Mouse (Mus musculus) granulocyte monocyte progenitor cell, adult 5-6 weeks (primary cell): ENCODE measurements around the gene Brd2. TPM values are rescaled to one million over a fixed set of nuclear protein-coding genes. Genes with fewer than 3 reads are reported as not detected.
A peak's percentile ranks its signal among the peaks of the same experiment; 100 is the strongest.
"Not testable (repeated sequence)": the region's sequence is repeated elsewhere in the genome, so short reads cannot be mapped to it uniquely, and the experiment has no call there.

Experiments
- ATAC-seq: replicated peaks from 2 replicates; pipeline ENCODE4 v1.8.0; 2016; ENCODE audit warnings: mild to moderate bottlenecking, moderate TSS enrichment, inconsistent platforms; ENCODE audit not compliant: poor library complexity, severe bottlenecking
- total RNA-seq, 2 experiments: library from RNA; stranded (forward) in 1 of 2; stranded (reverse) in 1 of 2; fragments of 200-712, 200-1000 nt in 1 of 2; fragments of >200 nt in 1 of 2; fragmentation: Nextera tagmentation in 1 of 2; gene quantifications; 2 replicates each; pipeline ENCODE4 v1.2.3; 2014 to 2017

Gene Brd2
- total RNA-seq (2014; fragmentation: Nextera tagmentation), result 165 and 218 TPM in 2 replicates
- total RNA-seq (2017), result 273 and 284 TPM in 2 replicates

DNA sequence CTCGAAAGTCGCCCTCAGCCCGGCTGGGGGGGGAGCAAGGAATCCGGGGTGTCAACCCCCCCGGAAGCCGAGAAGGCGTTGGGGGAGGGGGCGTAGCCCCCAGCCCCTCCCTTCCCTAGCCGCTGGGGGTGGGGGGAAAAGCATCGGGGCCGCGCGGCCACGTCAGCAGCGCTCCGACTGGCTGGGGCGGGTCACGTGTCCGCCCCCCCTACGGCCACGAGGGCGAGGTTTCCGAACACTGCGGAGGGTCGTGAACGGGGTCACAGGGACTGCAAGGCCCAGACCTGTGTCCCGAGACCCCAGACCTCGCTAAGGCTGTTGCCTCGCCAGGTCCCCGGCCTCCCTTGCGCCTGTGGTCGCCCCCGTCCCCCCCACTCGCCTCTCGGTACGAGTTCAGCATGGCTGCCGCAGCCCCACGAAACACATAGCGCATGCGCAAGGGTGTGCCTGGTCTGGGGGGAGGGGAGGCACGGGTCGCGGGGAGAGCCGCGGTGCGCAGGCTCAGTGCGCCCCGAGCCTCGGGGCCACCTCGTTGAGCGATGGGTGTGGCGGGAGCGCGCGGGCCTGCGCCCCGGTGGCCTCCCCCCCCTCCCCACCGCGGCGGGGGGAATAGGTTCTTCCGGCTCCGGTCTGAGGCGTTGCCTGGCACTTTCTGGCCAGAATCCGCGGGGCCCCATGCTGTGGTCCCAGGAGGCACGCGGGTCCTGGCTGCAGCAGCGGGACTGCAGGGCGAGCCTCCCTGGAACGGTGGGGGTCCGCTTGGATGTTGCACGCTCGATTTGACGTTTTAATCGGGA, at the start of gene Brd2:
TSS of gene Brd2 (minus strand) at position 447 of the 797 bp plus-strand sequence.
- ATAC-seq, result peak; percentile 21

DNA sequence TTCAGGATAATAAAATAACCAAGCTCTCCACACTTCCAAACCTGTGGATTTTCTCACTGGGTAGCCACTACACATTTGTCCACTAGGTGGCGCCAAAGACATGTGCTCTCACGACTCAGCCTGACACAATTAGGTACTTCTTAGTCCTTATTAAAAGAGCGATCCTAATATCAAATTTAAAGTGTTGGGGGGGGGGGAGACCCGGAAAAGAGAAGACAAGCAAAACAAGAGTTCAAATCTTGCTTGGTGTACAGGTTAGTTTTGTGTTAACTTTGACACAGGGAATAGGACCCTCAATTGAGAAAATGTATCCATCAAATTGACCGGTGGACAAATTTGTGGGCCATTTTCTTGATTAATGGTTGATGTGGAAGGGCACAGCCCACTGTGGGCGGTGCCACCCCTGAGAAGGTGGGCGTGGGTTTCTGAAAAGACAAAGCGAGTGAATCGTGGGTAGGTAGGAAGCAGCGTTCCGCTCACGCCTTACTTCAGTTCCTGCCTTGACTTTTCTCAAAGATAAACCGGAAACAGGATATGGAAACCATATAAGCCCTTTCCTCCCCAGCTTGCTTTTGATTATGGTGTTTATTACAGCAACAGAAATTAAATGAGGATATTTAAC, 48.6 kb upstream of the Brd2 start:
- peak; percentile 74 for ATAC-seq

DNA sequence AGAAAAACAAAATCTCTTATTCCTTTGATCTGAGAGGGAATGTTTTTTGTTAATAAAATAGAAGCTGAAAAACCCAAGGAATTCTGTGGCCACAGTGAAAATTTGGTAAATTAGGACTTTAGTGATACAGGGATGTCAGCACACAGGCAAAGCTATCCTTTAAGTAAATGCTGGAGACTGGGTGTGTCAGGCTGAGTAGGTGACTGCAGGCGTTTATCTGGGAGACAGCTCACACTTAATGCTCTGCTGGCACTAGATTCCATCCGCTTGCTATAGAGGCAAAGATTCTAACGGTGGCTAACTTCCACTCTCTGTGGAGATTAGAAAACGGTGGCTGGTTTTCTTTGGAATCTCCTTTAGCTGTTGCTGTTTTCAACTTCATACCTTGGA, 48.0 kb upstream of the Brd2 start:
- no peak for ATAC-seq

DNA sequence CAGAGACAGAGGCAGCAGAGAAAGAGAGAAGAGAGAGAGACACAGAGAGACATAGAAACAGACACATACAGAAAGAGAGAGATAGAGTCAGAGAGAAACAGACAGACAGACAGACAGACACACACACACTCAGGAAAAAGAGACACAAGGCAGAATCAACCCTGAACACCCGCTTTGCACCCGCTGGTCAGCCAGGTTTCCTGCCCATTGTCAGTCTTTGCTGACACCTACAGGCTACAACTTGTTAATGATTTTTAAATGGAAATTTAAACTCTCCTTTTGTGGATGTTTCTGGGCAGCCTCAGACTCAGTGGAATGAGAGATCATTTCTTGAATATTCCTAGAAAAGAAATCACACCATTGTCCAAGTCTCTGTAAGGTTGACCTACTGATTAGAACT, 46.8 kb upstream of the Brd2 start:
- peak; percentile 33 for ATAC-seq

DNA sequence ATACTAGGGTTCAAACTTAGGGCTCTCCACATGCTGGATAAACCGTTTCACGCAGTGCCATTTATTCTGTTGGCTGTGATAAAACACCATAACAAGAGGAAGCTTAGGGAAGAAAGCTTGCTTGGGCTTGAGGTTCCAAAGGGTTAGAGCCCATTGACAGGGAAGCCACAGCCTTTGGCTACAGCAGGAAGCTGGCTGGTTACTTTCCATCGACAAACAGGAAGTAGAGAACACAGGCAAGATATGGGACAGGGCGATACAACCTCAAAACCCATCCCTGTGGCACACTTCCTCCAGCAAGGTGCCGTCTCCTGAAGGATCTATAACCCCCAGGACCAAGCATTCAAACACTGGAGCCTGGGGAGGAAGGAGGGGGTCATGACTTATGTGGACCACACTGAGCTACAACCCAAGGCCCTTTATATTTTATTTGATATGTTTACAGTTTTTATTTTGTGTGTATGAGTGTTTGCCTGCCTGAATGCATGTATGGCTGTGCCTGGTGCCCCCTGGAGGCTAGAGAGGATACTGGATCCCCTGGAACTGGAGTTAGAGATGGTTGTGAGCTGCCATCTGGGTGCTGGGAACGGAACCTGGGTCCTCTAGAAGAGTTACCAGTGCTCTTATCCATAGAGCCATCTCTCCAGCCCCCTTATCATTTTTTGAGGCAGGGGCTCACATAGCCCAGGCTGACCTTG, 42.7 kb upstream of the Brd2 start:
- ATAC-seq, result peak; percentile 79

DNA sequence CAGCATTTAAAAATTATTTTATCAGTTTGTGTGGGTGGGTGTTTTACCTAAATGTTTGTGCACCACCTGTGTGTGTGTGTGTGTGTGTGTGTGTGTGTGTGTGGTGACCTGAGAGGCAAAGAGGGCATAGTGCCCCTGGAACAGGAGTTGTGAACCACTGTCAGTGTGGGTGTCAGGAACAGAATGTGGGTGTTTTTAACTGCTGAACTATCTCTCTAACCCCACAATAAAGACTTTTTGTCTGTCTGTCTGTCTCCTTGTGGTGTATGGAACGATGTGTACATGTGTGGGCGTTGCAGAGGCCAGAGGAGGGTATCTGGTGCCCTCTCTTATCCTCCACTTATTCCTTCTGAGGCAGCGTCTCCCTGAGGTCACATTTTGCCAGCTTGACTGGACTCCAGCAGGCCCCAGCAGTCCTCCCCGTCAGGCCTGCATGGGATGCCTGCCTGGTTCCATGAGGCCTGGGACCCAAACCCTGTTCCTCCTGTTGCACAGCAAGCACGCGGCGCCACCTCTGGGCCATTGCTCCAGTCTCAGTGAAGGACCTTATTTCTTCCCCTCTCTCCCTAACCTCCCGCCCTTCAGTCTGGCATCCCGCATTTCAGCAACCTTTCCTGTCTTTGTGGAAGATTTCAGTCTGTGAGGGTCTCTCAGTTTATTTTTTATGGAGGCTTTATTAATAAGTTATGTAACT, 41.9 kb upstream of the Brd2 start:
- ATAC-seq, result peak; percentile 20; the same call in 1 of the 2 replicates

DNA sequence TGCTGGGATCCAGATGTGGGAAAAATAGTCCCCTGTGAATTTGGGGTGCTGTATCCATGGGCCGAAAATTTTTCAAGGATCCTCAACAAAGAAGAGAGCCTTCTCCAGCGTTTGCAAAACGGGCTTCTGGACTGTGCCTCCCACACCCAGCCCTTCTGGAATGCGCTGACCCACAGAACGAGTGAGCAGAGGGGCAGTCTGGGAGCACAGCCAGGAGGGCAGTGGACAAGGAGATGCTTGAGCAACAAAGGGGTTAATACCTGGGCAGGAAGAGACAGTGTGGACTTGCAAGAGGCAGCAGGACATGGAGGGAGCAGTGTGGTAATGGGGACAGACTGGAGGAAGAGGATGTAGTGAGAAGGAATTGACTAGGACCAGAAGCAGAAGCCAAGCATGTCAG, 33.1 kb upstream of the Brd2 start:
- no peak for ATAC-seq

DNA sequence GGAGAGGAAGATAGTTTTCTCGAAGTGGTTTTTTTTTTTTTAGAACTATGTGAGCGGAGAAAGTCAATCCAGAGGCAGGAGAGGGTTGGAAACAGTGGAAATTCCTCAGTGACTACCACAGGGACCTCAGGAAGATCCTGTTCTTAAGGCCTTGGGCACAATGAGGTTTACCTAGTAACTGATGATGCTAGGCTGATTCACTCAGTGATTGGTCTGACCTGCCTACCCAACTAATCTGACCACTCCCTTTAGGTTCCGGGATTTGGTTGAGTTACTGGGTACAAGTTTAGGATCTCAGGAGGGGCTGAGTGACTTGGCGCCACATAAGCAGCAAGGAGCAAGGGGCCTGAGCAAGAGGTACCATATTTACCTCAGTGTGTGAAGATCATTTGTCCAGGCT, 30.5 kb upstream of the Brd2 start, which contains the start of gene H2-DMb1:
TSS of gene H2-DMb1 (plus strand) at position 150 of the 400 bp plus-strand sequence.
- peak; percentile 83 for ATAC-seq

DNA sequence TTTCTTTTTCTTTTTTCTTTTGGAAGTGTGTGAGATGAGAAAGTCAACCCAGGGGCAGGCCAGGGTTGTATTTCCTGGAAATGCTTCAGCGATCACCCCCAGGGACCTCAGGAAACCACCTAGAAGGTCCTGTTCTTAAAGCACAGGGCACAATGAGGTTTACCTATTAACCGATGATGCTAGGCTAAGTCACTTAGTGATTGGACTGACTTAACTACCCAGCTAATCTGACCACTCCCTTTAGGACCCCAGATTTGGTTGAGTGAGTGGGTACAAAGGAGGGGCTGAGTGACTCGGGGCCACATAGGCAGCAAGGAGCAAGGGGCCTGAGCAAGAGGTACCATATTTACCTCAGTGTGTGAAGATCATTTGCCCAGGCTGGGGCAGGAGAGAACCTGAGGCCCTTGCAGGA, 22.5 kb upstream of the Brd2 start:
- no peak for ATAC-seq

DNA sequence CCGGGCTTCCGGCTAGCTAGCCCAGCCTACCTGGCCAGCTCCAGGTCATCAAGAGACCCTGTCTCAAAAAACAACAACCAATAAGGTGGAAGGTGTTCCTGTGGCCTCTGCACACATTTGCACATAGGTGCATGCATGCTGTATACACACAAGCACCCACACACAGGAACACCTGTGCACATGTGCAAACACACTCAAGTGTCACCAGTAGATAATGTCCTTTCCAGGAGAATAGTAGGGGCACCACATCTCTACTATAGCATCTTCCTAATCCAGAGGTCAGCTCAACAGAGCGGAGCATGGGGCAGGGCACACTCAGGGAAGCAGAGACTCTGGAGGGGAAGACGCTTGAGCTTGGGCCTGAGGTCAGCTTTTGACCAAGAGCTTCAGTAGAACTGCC, 21.8 kb upstream of the Brd2 start:
- ATAC-seq, result not testable (repeated sequence)

DNA sequence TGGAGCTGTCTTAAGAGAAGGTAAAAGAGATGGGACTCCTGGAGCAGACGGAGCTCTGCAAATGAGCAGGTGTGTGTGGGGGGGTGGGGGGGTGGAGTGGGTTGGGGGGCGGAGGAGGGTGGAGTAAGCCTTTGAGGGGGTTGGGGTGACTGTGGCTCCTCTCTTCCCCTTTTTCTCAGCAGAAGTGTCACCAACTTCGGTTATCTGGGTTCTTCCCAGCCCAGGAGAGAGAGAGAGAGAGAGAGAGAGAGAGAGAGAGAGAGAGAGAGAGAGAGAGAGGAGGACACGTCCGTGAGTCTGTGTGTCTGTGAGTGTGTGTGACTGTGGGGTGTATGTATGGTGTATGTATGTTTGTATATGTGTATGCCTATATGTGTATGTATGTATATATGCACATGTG, 21.0 kb upstream of the Brd2 start:
- peak; percentile 25 for ATAC-seq

DNA sequence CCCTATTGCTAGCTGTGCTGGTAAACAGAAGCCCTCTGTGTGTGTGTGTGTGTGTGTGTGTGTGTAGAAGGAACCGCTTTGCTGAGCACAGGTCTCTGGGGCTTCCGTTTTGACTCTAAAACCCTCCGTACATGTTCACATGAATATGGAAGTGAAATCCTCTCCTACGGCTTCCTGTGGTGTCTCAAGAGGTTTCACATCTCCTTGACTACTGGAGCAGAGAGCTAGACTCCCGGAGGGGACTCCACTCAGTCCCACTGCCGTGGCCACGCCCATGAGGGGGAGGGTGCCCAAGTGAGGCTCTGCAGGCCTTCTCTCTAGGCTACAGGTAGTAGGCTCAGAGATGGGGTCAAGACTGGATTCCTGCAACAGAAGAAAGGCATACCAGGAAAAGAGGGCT, 20.6 kb upstream of the Brd2 start, which contains the start of gene H2-DMb2:
TSS of gene H2-DMb2 (plus strand) at position 275 of the 400 bp plus-strand sequence.
- peak; percentile 90 for ATAC-seq

DNA sequence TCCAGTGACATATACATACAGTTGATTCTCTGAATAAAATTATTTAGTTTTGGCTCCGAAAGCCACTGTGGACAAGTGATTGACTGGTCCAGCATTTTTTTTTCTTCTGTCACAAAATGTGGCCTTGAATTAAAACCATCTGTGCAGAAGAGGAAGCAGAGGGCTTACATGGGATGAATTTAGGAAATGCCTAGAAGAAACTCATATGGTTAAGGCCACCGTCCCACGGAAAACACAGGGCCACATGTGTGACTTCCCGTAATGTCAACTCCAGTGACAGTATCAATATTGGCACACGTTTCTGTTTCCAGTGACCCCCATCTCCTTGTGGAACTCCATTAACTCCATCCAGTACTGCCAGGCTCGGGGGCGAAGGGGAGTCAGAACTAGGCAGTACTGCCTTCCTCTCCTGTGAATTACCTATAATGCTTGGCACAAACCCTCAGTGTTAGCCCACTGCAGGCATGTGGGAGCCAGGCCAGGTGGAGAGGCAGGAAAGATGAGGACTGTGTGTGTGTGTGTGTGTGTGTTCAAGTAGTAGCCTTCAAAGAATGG, 20.1 kb upstream of the Brd2 start:
- ATAC-seq, result peak; percentile 59

DNA sequence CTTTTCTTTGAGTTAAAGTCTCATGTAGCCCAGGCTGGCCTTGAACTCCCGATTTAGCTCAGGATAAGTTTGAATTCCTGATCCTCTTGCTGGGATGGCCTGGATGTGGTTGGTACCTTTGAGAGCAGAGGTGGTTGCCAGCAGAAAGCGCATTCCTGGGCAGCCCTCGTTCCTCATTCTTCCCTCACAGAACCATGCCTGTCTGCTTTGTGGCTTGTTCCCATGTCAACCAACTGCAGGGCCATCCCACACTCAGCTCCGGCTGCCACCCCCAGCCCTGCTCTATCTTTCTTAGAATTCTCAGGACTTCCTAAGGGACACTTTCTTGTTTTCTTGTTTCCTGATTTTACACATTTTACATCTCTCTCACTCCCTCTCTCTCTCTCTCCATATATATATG, 19.0 kb upstream of the Brd2 start:
- 0 out of 2 replicates have a peak, but pooled peaks have one; percentile 29 for ATAC-seq

DNA sequence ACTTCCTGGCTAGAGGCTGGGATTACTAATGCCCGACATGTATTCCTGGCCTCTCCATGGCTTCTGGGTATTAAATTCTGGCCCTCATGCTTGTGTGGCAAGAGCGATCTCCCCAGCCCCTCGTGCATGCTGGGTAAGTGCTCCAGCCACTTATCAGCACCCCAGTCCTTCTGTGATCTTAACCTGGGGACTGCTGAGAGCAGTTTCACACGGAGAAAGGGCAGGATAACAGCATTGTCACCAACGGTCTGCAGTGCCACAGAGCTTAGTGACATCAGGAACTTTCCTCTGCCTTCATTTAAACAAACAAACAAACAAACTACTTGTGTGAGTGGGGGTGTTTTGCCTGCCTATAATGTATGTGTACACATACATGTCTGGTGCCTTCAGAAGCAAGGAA, 17.8 kb upstream of the Brd2 start:
- ATAC-seq, result no peak

DNA sequence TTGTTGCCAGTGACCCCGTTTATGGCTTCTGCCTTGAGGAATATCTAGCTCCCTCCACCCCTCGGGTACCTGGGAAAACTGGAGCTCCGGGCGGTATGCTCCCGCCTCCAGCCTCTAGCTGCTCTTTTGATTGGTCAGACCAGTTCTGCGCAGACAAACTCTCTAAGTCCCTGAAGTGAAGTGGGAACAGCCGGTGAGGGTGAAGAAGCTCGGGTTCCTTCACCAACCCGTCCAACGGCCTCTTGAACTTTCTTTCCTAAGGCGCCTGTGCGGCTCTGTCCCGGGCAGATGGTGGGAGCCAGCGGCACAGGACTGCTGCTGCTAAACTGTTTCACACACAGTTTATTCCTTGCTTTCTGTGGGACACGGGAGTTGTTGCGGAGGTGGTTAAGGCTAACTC, 17.0 kb upstream of the Brd2 start:
- no peak for ATAC-seq

DNA sequence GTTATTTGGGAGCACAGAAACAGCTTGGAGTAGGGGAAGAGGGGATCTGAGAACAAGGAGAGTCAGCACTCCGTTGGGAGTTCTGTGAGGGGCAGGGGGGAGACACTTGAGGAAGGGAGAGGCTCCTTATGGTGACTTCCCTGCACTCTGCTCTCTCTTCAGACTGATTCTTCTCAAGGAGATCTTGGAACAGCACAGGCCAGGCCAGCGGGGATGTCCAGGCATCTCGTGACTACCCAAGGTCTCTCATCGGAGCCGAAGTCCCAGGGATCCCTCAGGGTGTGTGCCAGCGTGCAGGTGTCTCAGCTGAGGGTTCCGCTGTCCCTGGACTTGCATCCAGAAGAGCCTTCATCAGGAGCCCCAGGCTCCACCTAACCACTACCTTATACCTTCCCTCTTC, 16.2 kb upstream of the Brd2 start:
- no peak for ATAC-seq

DNA sequence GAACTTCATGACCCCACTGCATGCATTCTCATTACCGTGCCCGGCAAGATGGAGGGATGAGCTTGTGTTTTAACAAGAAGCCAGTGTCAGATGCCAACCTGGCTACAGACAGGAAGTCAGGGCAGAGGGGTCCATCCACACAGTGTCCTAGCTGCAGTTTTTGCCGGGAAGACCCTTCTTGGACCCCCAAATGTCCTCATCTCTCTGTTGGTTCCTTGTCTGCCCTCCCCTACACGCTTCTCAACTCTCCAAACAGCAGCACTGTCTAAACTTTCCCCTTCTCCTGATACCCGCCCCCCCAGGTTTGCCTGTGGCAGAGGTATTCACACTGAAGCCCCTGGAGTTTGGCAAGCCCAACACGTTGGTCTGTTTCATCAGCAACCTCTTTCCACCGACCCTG, 15.2 kb upstream of the Brd2 start:
- no peak for ATAC-seq

DNA sequence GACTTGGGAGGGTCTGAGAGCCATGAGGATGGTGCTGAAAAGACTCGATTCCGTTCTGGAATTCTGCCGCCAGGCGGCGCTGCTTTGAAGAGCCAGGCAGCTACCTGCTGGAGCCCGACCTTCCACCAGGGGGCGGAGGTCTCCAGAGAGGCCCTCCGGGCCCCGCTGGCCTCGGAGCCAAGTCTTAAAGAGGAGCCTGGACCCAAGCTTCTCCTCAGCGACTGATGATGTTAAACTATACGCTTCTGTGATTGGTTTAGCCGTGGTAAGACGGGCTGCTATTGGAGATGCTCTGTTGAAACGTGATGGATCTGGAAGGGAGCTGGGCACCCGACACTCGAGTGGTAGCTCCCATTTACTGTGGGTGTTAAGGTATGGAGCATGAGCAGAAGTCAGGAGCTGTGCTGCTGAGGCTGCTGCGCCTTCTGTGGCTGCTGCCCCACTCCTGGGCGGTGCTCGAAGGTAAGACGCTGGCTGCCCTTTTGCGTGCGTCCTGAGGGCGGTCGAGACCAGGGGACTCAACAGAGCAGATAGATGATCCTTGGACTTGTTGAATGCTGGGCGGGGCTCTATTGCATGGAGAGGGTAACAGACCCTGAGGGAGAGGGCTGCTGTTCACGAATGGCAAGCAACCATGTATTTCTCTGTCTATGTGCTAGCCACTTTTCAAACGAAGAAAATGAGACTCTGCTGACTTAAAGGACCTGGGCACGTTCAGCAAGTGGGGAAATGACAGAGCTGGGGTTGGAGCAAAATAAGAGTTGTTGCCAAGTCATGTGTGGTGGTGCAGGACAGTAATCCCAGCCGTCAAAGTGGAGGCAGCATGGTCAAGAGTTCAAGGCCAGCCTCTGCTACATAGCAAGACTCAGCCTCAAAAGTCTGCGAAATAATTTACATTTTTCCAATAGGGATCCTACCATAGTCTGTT, 13.1 kb upstream of the Brd2 start:
- ATAC-seq, result peak; percentile 97
